Mouse (Mus musculus) kidney, embryonic 16.5 days (tissue): ENCODE data around the gene Fars2. TPM values are rescaled to one million over a fixed set of nuclear protein-coding genes. Genes with fewer than 3 reads are reported as not detected.
A peak's percentile ranks its signal among the peaks of the same experiment; 100 is the strongest.

Experiments
- ATAC-seq: fragments of 200-750 bp; cut with Nextera tagmentation; 2 replicates; pipeline ENCODE4 v1.8.0; 2017; ENCODE audit warnings: moderate TSS enrichment; ENCODE audit not compliant: low FRiP score, low TSS enrichment
- H3K27ac ChIP-seq: fragments of 300-500 bp; sonication (generic); 2 replicates; pipeline ENCODE4 v1.5.1; 2014; ENCODE audit warnings: low read length
- H3K27me3 ChIP-seq: fragments of 300-500 bp; sonication (generic); 2 replicates; pipeline ENCODE4 v1.6.1; 2014; ENCODE audit warnings: low read length, control low read depth, mixed read lengths; ENCODE audit not compliant: insufficient read depth
- H3K36me3 ChIP-seq: fragments of 300-500 bp; sonication (generic); 2 replicates; pipeline ENCODE4 v1.6.1; 2014; ENCODE audit warnings: low read length, control low read depth, mixed read lengths; ENCODE audit not compliant: insufficient read depth
- H3K4me1 ChIP-seq: fragments of 300-500 bp; sonication (generic); 2 replicates; pipeline ENCODE4 v1.6.1; 2014; ENCODE audit warnings: low read length, control low read depth, mixed read lengths; ENCODE audit not compliant: insufficient read depth
- H3K4me2 ChIP-seq: fragments of 300-500 bp; sonication (generic); replicated peaks from 2 replicates; pipeline ENCODE4 v1.6.1; 2014; ENCODE audit warnings: low read depth, low read length
- H3K4me3 ChIP-seq: fragments of 300-500 bp; sonication (generic); 2 replicates; pipeline ENCODE4 v1.5.1; 2014; ENCODE audit warnings: mild to moderate bottlenecking, low read length
- H3K9ac ChIP-seq: fragments of 300-500 bp; sonication (generic); replicated peaks from 2 replicates; pipeline ENCODE4 v1.6.1; 2014; ENCODE audit warnings: low read length
- H3K9me3 ChIP-seq: fragments of 300-500 bp; sonication (generic); 2 replicates; pipeline ENCODE4 v1.6.1; 2016; ENCODE audit warnings: low read length, control low read depth
- WGBS: fragments of 180-500 bp; shearing (Covaris S2); extraction: QIAGEN DNeasy Blood & Tissue Kit; methylation state at CpG from one replicate; pipeline ENCODE4 v1.1.7; 2014; 5-methylcytosine and 5-hydroxymethylcytosine counted together
- polyA plus RNA-seq: library from polyadenylated mRNA; unstranded; fragments of >200 nt; fragmentation: Nextera tagmentation; extraction: Ambion mirVana; gene quantifications from 2 replicates; pipeline ENCODE4 v1.2.1, GENCODE M21; 2015

Fars2 gene
- polyA plus RNA-seq, 1 experiment from 2014 or later, result 48.6 TPM

DNA sequence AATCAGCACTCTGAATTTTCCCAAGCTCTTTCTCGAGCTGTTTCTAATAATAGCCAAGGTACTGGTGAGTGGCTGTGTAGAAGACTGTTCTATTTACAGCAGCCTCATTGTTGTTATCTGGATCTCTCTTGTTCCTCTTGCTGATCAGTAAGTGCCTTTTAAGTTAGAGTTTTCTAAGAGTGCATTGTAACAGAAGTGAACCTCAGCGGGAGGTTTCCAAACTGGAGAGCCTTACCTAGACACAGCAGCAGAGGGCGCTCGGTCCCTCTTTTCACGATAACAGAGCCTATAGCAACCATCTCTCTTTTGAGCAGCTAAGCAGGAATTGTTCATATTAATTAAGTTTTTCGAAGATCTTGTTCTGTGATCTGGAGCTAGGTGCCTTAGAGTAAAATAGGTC, 164.8 kb downstream of the Fars2 start:
- peaks cover 6% of the 10 kb centered on the region; the same call in 1 of the 2 replicates for H3K4me1 ChIP-seq
- H3K9ac ChIP-seq, result no peak overlapping the region
- ATAC-seq, result 0 out of 2 replicates have a peak, but pooled peaks have one; percentile 39
- H3K4me3 ChIP-seq, result no peak overlapping the region
- H3K4me2 ChIP-seq, result no peak overlapping the region
- H3K27ac ChIP-seq, result no peak overlapping the region
- H3K36me3 ChIP-seq, result no peaks in the 10 kb centered on the region
- WGBS, result 10% methylated on average over 6 of the region's 6 CpGs
- peaks cover 33% of the 10 kb centered on the region for H3K27me3 ChIP-seq
- H3K9me3 ChIP-seq, result no peaks in the 10 kb centered on the region

DNA sequence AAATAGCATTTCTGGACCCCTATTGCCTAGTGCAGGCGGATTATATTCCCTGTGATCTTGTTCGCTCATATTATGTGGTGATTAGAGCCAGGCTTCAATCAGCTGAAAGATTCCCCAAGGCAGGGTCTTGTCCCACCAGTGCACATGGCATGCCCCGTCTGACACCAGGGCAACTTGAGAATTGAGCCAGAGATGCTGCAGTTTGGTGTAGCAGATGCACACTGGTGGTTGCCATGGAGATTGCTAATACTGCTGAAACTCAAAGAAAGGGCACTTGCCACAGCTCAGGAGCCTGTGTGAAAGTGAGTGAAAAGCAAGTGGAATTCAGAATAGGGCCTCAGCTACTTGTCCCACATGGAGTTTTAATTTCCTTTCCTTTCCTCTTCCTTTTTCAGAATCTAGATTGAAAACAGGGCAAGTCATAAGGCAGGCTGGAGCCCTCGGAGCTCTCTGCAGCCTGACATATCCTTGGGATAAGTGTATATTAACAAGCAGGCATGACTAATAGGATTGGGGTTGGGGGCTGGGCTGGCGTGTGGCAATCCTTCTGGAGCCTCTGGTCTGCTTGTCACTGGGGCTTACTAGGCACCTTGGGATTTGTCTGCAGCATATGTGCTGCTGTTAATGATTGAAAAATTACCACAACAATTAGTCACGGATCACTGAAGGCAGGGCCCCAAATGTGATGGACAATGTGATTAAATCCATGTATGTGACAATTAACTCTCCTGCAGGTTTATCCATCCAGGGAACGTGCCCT, 165.8 kb downstream of the Fars2 start:
- Histone ChIP-seq H3K4me2 (no peak overlapping the region), H3K4me3 (no peak overlapping the region), H3K27ac (no peak overlapping the region), H3K9me3 (no peaks in the 10 kb centered on the region), H3K4me1 (peaks cover 6% of the 10 kb centered on the region; the same call in 1 of the 2 replicates), H3K9ac (no peak overlapping the region), H3K36me3 (no peaks in the 10 kb centered on the region), H3K27me3 (peaks cover 36% of the 10 kb centered on the region)
- 42% methylated on average over 7 of the region's 7 CpGs for WGBS
- peak; percentile 77 for ATAC-seq

DNA sequence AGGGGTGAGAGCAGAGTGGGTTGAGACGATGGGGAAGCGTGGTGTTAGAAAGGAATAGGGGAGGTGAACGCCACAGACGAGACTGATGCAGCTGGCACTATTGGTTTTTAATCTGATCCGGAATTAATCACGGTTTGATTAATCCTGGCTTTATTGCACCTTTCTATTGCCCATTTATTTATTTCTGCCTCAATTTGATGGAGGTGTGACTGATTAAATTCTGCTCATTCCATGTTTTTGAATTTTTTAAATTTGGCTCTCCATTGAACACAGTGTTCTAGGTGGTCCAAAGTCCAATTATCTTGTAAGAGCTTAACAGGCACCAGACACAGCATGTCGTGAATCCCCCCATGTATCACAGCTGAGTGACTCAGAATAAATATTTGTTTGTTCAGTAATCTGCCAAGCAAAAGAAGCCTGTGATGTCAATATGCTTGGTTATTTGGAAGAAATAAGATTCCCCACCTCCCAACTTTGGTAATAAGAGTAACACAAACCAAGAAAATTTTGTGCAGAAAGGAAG, 166.4 kb downstream of the Fars2 start:
- H3K4me3 ChIP-seq, result no peak overlapping the region
- H3K9me3 ChIP-seq, result no peaks in the 10 kb centered on the region
- no peak for ATAC-seq
- no peak overlapping the region for H3K4me2 ChIP-seq
- H3K27ac ChIP-seq, result no peak overlapping the region
- peaks cover 36% of the 10 kb centered on the region for H3K27me3 ChIP-seq
- WGBS, result 65% methylated on average over 7 of the region's 7 CpGs
- H3K4me1 ChIP-seq, result peaks cover 6% of the 10 kb centered on the region; the same call in 1 of the 2 replicates
- no peak overlapping the region for H3K9ac ChIP-seq
- H3K36me3 ChIP-seq, result no peaks in the 10 kb centered on the region

DNA sequence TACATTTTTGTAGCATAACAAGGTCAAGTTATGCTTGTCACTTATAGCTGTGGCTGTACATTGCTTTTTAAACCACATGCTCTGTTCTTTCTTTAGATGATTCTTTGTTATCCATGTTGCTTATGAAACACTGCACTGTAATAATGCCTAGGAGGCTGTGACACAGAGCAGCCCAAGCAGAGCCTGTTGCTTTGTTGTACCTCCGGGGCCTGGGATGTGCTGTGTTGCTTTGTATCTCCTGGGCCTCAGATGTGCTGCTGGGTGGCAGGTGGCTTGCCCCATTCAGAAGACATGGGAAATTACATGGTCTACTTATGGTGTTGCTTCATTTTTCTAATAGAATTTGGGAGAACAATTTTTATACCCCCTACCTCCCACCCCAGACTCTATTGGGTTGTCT, 166.9 kb downstream of the Fars2 start:
- H3K4me2 ChIP-seq, result no peak overlapping the region
- H3K4me1 ChIP-seq, result peaks cover 6% of the 10 kb centered on the region; the same call in 1 of the 2 replicates
- WGBS, result 81% methylated on average over 1 of the region's 1 CpGs
- no peak overlapping the region for H3K9ac ChIP-seq
- no peaks in the 10 kb centered on the region for H3K9me3 ChIP-seq
- ATAC-seq, result no peak
- no peak overlapping the region for H3K27ac ChIP-seq
- H3K27me3 ChIP-seq, result peaks cover 36% of the 10 kb centered on the region
- H3K4me3 ChIP-seq, result no peak overlapping the region
- H3K36me3 ChIP-seq, result no peaks in the 10 kb centered on the region

DNA sequence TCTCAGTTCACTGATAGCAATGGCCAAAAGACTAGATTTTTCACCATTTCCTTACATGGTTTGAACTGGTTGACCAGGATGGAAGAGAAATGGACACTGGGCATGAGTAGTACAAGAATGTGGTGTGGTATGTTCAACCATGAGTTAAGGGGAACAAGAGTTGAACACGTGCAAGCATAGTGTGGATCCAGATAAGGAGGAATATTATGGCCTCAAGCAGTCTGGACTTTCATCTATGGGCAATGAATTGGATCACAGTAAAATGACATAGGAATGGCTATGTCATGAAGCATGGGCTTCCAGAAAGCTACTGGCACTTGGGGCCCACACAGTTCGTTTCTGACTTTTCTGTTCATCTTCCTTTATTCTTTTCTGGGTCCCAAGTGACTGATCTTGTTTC, 168.0 kb downstream of the Fars2 start:
- Histone ChIP-seq H3K36me3 (no peaks in the 10 kb centered on the region), H3K9ac (no peak overlapping the region), H3K27ac (no peak overlapping the region), H3K4me1 (peaks cover 6% of the 10 kb centered on the region; the same call in 1 of the 2 replicates), H3K27me3 (peaks cover 29% of the 10 kb centered on the region), H3K9me3 (no peaks in the 10 kb centered on the region), H3K4me3 (no peak overlapping the region), H3K4me2 (no peak overlapping the region)
- WGBS, result 80% methylated on average over 2 of the region's 2 CpGs
- ATAC-seq, result no peak

DNA sequence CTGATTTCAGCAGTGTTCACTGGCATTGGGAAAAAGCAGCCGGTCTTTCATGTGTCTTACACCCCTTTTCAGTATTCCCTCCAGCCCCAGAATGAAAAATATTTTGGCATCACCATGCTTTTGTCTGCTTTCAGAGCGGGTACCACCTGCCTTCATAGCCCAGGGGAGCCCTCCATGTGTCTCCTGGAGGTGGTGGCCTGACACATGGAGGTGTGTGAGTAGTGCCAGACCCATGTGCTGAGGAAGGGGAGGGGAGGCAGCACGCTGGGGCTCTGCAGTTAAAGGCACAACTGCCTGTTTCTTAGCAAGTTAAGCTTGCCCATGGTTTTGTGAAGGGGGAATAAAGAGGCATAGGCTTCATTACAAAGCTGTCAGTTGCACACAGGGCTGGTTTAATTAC, 176.3 kb downstream of the Fars2 start:
- Histone ChIP-seq H3K4me2 (no peak overlapping the region), H3K27ac (no peak overlapping the region), H3K9ac (no peak overlapping the region), H3K4me3 (no peak overlapping the region), H3K27me3 (no peaks in the 10 kb centered on the region), H3K4me1 (peaks cover 29% of the 10 kb centered on the region), H3K9me3 (no peaks in the 10 kb centered on the region), H3K36me3 (no peaks in the 10 kb centered on the region)
- WGBS, result 72% methylated on average over 3 of the region's 3 CpGs
- ATAC-seq, result no peak

DNA sequence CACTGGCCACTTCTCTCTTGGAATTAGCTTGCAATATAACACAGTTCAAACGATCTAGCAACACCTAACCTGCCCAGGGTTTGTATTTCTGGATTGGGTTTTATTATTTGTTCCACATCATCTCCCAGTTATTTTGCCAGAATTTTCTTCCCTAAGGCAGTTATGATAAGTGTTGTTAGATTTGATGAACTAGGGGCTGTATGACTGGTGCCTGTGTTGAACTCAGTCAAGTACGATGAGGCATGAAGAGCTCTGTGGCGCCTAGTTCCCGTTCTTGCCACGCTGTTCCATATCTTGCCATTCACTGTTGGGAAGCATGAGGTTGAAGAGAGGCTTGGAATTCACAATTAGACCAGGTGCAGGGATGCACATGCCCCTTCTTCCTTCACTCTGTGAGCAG, 177.3 kb downstream of the Fars2 start:
- H3K27ac ChIP-seq, result no peak overlapping the region
- H3K9ac ChIP-seq, result no peak overlapping the region
- H3K27me3 ChIP-seq, result no peaks in the 10 kb centered on the region
- H3K9me3 ChIP-seq, result no peaks in the 10 kb centered on the region
- 55% methylated on average over 5 of the region's 5 CpGs for WGBS
- peak; percentile 18; the same call in 1 of the 2 replicates for ATAC-seq
- no peaks in the 10 kb centered on the region for H3K36me3 ChIP-seq
- peaks cover 33% of the 10 kb centered on the region for H3K4me1 ChIP-seq
- no peak overlapping the region for H3K4me3 ChIP-seq
- H3K4me2 ChIP-seq, result no peak overlapping the region

DNA sequence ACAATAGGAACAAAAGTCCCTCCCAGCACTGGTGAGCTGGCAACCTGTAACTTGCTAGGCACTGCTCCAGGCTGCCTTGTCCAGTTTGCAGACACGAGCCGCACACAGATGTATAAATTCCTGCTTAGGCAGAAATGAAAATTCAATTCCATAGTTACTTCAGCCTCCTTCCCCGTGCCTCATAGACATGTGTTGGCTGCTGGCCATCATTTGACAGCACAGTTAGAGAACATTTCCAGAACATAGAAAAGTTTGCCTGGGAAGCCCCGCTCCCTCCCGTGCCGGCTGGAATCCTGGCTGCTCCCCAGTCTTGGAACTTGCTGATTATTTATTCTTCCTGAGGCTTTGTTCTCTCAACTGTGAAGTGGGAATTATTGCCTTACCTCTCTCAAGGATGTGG, 178.6 kb downstream of the Fars2 start:
- Histone ChIP-seq H3K36me3 (no peaks in the 10 kb centered on the region), H3K9ac (no peak overlapping the region), H3K27me3 (no peaks in the 10 kb centered on the region), H3K9me3 (no peaks in the 10 kb centered on the region), H3K4me2 (peak overlapping the region; percentile 7; the same call in 1 of the 2 replicates), H3K27ac (peak overlapping the region; percentile 46; the same call in 1 of the 2 replicates), H3K4me3 (no peak overlapping the region), H3K4me1 (peaks cover 33% of the 10 kb centered on the region)
- 10% methylated on average over 6 of the region's 6 CpGs for WGBS
- ATAC-seq, result peak; percentile 78

DNA sequence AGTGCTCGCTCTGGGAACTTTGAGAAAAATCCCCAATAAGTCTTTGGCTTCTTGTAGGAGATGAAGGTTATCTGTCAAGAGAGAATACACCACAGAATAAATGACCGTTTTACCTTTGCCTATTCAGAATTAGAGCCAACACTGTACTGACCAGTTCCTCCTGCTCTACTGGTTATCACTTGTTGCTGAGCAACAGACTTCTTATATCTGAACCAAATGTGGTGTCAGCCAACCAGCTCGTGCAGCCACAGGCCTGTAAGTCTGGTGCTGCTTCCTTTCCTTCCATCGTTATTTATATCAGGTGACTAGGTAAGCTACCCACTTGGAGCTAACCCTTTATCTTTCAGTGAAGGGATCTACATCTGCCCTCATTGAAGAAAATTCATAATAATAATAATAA, 179.4 kb downstream of the Fars2 start:
- peak overlapping the region; percentile 56; the same call in 1 of the 2 replicates for H3K27ac ChIP-seq
- H3K36me3 ChIP-seq, result no peaks in the 10 kb centered on the region
- no peak overlapping the region for H3K9ac ChIP-seq
- H3K4me2 ChIP-seq, result no peak overlapping the region
- H3K4me1 ChIP-seq, result peaks cover 33% of the 10 kb centered on the region
- WGBS, result 56% methylated on average over 4 of the region's 4 CpGs
- no peak overlapping the region for H3K4me3 ChIP-seq
- no peaks in the 10 kb centered on the region for H3K9me3 ChIP-seq
- ATAC-seq, result no peak
- no peaks in the 10 kb centered on the region for H3K27me3 ChIP-seq
